Mouse (Mus musculus) forebrain, embryonic 11.5 days (tissue): Measurements from ENCODE around the gene H2-DMa. TPM values are rescaled to one million over a fixed set of nuclear protein-coding genes. Genes with fewer than 3 reads are reported as not detected.

Experiments used
- ATAC-seq: fragments of 200-750 bp; cut with Nextera tagmentation; replicated peaks from 2 replicates; pipeline ENCODE4 v1.8.0; 2017; ENCODE audit warnings: moderate TSS enrichment; ENCODE audit not compliant: low FRiP score
- DNase-seq: peaks from one replicate; pipeline ENCODE4 v3.0.0-alpha.2; 2017; ENCODE audit warnings: low spot score
- H3K27ac ChIP-seq: fragments of 300-500 bp; sonication (generic); 2 replicates; pipeline ENCODE4 v1.5.1; 2014; ENCODE audit warnings: low read depth, low read length
- H3K27me3 ChIP-seq: fragments of 300-500 bp; sonication (generic); 2 replicates; pipeline ENCODE4 v1.6.1; 2014; ENCODE audit warnings: mild to moderate bottlenecking, low read length, mixed read lengths; ENCODE audit not compliant: control insufficient read depth, insufficient read depth
- H3K36me3 ChIP-seq: fragments of 300-500 bp; sonication (generic); 2 replicates; pipeline ENCODE4 v1.6.1; 2014; ENCODE audit warnings: mild to moderate bottlenecking, low read length, moderate library complexity, mixed read lengths; ENCODE audit not compliant: control insufficient read depth, insufficient read depth
- H3K4me1 ChIP-seq: fragments of 300-500 bp; sonication (generic); replicated peaks from 2 replicates; pipeline ENCODE4 v1.6.1; 2014; ENCODE audit warnings: low read length, mixed read lengths; ENCODE audit not compliant: control insufficient read depth, insufficient read depth
- H3K4me2 ChIP-seq: fragments of 300-500 bp; sonication (generic); 2 replicates; pipeline ENCODE4 v1.6.1; 2014; ENCODE audit warnings: low read depth, mild to moderate bottlenecking, low read length, moderate library complexity, mixed read lengths; ENCODE audit not compliant: severe bottlenecking
- H3K4me3 ChIP-seq: fragments of 300-500 bp; sonication (generic); 2 replicates; pipeline ENCODE4 v1.5.1; 2014; ENCODE audit warnings: low read depth, low read length
- H3K9ac ChIP-seq: fragments of 300-500 bp; sonication (generic); 2 replicates; pipeline ENCODE4 v1.6.1; 2014; ENCODE audit warnings: low read length
- H3K9me3 ChIP-seq: fragments of 300-500 bp; sonication (generic); 2 replicates; pipeline ENCODE4 v1.6.1; 2016; ENCODE audit warnings: low read length, mixed read lengths; ENCODE audit not compliant: control insufficient read depth
- WGBS: fragments of 180-500 bp; shearing (Covaris S2); extraction: QIAGEN DNeasy Blood & Tissue Kit; methylation state at CpG from one replicate; pipeline ENCODE4 v1.1.7; 2014; 5-methylcytosine and 5-hydroxymethylcytosine counted together
- polyA plus RNA-seq: library from polyadenylated mRNA; unstranded; fragments of >200 nt; fragmentation: Nextera tagmentation; extraction: Ambion mirVana; gene quantifications from 2 replicates; pipeline ENCODE4 v1.2.1, GENCODE M21; 2014

H2-DMa gene
- polyA plus RNA-seq, 1 experiment from 2014 or later = 8.2 TPM

GRCm38 (mm10) chr17:34179913-34180859 lies 60.8 kb downstream of the H2-DMa start:
- Histone ChIP-seq H3K27me3 (no peaks in the 10 kb centered on the region; the same call in 1 of the 2 replicates), H3K9me3 (peaks cover 4% of the 10 kb centered on the region; the same call in 1 of the 2 replicates), H3K27ac (no peak overlapping the region), H3K4me3 (no peak overlapping the region), H3K36me3 (no peaks in the 10 kb centered on the region), H3K4me2 (no peak overlapping the region), H3K9ac (no peak overlapping the region), H3K4me1 (no peaks in the 10 kb centered on the region)
- DNase-seq (no peak), ATAC-seq (no peak)
- WGBS = 75% methylated on average over 13 of the region's 13 CpGs

GRCm38 (mm10) chr17:34183564-34184219 lies 64.4 kb downstream of the H2-DMa start:
- Histone ChIP-seq H3K27ac (no peak overlapping the region), H3K9me3 (no peaks in the 10 kb centered on the region), H3K4me1 (peaks cover 10% of the 10 kb centered on the region), H3K4me3 (no peak overlapping the region), H3K9ac (no peak overlapping the region), H3K27me3 (peaks cover 31% of the 10 kb centered on the region), H3K36me3 (no peaks in the 10 kb centered on the region), H3K4me2 (no peak overlapping the region)
- DNase-seq (no peak), ATAC-seq (no peak)
- whole genome bisulfite sequencing = 81% methylated on average over 15 of the region's 15 CpGs

- 86% methylated on average over 9 of the region's 9 CpGs for WGBS
- no peak for ATAC-seq
- H3K4me1 ChIP-seq = peaks cover 10% of the 10 kb centered on the region
- DNase-seq = no peak
- H3K4me2 ChIP-seq = no peak overlapping the region
- H3K36me3 ChIP-seq = no peaks in the 10 kb centered on the region
- H3K27me3 ChIP-seq = peaks cover 36% of the 10 kb centered on the region
- no peak overlapping the region for H3K4me3 ChIP-seq
- H3K9me3 ChIP-seq = no peaks in the 10 kb centered on the region
- no peak overlapping the region for H3K9ac ChIP-seq
- H3K27ac ChIP-seq = no peak overlapping the region
Measured at GRCm38 (mm10) chr17:34185526-34185925, 66.2 kb downstream of the H2-DMa start.

GRCm38 (mm10) chr17:34186885-34187260 lies 67.5 kb downstream of the H2-DMa start:
- Histone ChIP-seq H3K4me1 (peaks cover 10% of the 10 kb centered on the region), H3K4me2 (peak overlapping the region; percentile 75), H3K9ac (peak overlapping the region; percentile 55; the same call in 1 of the 2 replicates), H3K4me3 (peak overlapping the region; percentile 41), H3K27me3 (peaks cover 36% of the 10 kb centered on the region), H3K36me3 (no peaks in the 10 kb centered on the region), H3K27ac (no peak overlapping the region), H3K9me3 (no peaks in the 10 kb centered on the region)
- no peak for DNase-seq
- WGBS = 2% methylated on average over 14 of the region's 14 CpGs
- no peak; the same call in none of the 2 replicates for ATAC-seq

GRCm38 (mm10) chr17:34187261-34187916 lies 68.0 kb downstream of the H2-DMa start, which contains the start of the genes Tap1 and Psmb9:
Gene Tap1, plus strand, starts transcription at chr17:34187553.
Gene Psmb9, minus strand, starts transcription at chr17:34187764.
- peaks cover 39% of the 10 kb centered on the region for H3K27me3 ChIP-seq

GRCm38 (mm10) chr17:34188010-34188409 lies 68.7 kb downstream of the H2-DMa start:
- ATAC-seq (peak; percentile 6; the same call in 1 of the 2 replicates), DNase-seq (no peak)
- peak overlapping the region; percentile 75 for H3K4me2 ChIP-seq
- peak overlapping the region; percentile 55 for H3K9ac ChIP-seq
- no peaks in the 10 kb centered on the region for H3K9me3 ChIP-seq
- H3K4me1 ChIP-seq = peaks cover 10% of the 10 kb centered on the region
- H3K27ac ChIP-seq = no peak overlapping the region
- H3K27me3 ChIP-seq = peaks cover 45% of the 10 kb centered on the region
- no peaks in the 10 kb centered on the region for H3K36me3 ChIP-seq
- 5% methylated on average over 20 of the region's 20 CpGs for WGBS
- H3K4me3 ChIP-seq = peak overlapping the region; percentile 41

More at GRCm38 (mm10) chr17:34187261-34187916, 68.0 kb downstream of the H2-DMa start, which contains the start of the genes Tap1 and Psmb9:
- Histone ChIP-seq H3K27ac (no peak within 1 kb of the TSS), H3K4me1 (peaks cover 10% of the 10 kb centered on the region), H3K36me3 (no peaks in the 10 kb centered on the region), H3K4me3 (peak within 1 kb of the TSS; percentile 41), H3K9me3 (no peaks in the 10 kb centered on the region), H3K9ac (peak within 1 kb of the TSS; percentile 55), H3K4me2 (peak within 1 kb of the TSS; percentile 75)
- ATAC-seq (peak; percentile 92), DNase-seq (peak; percentile 97)
- under 1% methylated on average over 46 of the region's 46 CpGs for WGBS

Other genes starting within 250 kb of the H2-DMa start
- not detected in 2 replicates for gene Gm7029, start 245.7 kb upstream of the H2-DMa start, polyA plus RNA-seq
- gene Kifc1, start 228.9 kb upstream of the H2-DMa start, polyA plus RNA-seq = 16.0 and 20.4 TPM in 2 replicates
- 0.24 TPM in 1 of 2 replicates, not detected in the other for gene Platr17, start 214.4 kb upstream of the H2-DMa start, polyA plus RNA-seq
- 68.2 and 73.8 TPM in 2 replicates for gene Daxx, start 210.1 kb upstream of the H2-DMa start, polyA plus RNA-seq
- 13.9 and 15.5 TPM in 2 replicates for gene Tapbp, start 203.6 kb upstream of the H2-DMa start, polyA plus RNA-seq
- gene Zbtb22, start 203.6 kb upstream of the H2-DMa start, polyA plus RNA-seq = 13.0 and 14.9 TPM in 2 replicates
- 48.0 and 51.5 TPM in 2 replicates for gene Rgl2, start 190.0 kb upstream of the H2-DMa start, polyA plus RNA-seq
- 202 and 214 TPM in 2 replicates for gene Pfdn6, start 179.2 kb upstream of the H2-DMa start, polyA plus RNA-seq
- gene Wdr46, start 178.9 kb upstream of the H2-DMa start, polyA plus RNA-seq = 42.6 and 47.2 TPM in 2 replicates
- 4.0 and 4.3 TPM in 2 replicates for gene B3galt4, start 168.1 kb upstream of the H2-DMa start, polyA plus RNA-seq
- 44.0 and 46.8 TPM in 2 replicates for gene Vps52, start 163.7 kb upstream of the H2-DMa start, polyA plus RNA-seq
- 1,265 and 1,326 TPM in 2 replicates for gene Rps18, start 163.5 kb upstream of the H2-DMa start, polyA plus RNA-seq
- gene H2-K1, start 119.2 kb upstream of the H2-DMa start, polyA plus RNA-seq = 35.7 and 40.1 TPM in 2 replicates
- 7.5 and 8.3 TPM in 2 replicates for gene Ring1, start 94.9 kb upstream of the H2-DMa start, polyA plus RNA-seq
- 81.7 and 101 TPM in 2 replicates for gene H2-Ke6, start 91.5 kb upstream of the H2-DMa start, polyA plus RNA-seq
- 99.6 and 104 TPM in 2 replicates for gene Slc39a7, start 87.9 kb upstream of the H2-DMa start, polyA plus RNA-seq
- gene Rxrb, start 87.7 kb upstream of the H2-DMa start, polyA plus RNA-seq = 32.8 and 40.3 TPM in 2 replicates
- 1.3 and 1.7 TPM in 2 replicates for gene Col11a2, start 80.1 kb upstream of the H2-DMa start, polyA plus RNA-seq
- 0.17 and 0.25 TPM in 2 replicates for gene H2-Oa, start 27.2 kb upstream of the H2-DMa start, polyA plus RNA-seq
- 152 and 163 TPM in 2 replicates for gene Brd2, start 3.1 kb downstream of the H2-DMa start, polyA plus RNA-seq
- gene H2-DMb2, start 23.8 kb downstream of the H2-DMa start, polyA plus RNA-seq = 0.15 TPM in 1 of 2 replicates, not detected in the other
- gene H2-DMb1, start 33.5 kb downstream of the H2-DMa start, polyA plus RNA-seq = 0.15 and 0.87 TPM in 2 replicates
- gene Tap1, start 68.0 kb downstream of the H2-DMa start, polyA plus RNA-seq = 1.6 and 1.7 TPM in 2 replicates
- gene Psmb9, start 68.2 kb downstream of the H2-DMa start, polyA plus RNA-seq = 0.99 and 1.6 TPM in 2 replicates
- gene Psmb8, start 78.2 kb downstream of the H2-DMa start, polyA plus RNA-seq = 1.5 and 1.6 TPM in 2 replicates
- 0.11 and 0.41 TPM in 2 replicates for gene Tap2, start 84.0 kb downstream of the H2-DMa start, polyA plus RNA-seq
- gene H2-Ob, start 119.4 kb downstream of the H2-DMa start, polyA plus RNA-seq = not detected in 2 replicates
- 3.0 and 3.6 TPM in 2 replicates for gene H2-Ab1, start 138.1 kb downstream of the H2-DMa start, polyA plus RNA-seq
- not detected in 2 replicates for gene H2-Aa, start 168.3 kb downstream of the H2-DMa start, polyA plus RNA-seq
- 0.92 and 0.99 TPM in 2 replicates for gene H2-Eb1, start 186.3 kb downstream of the H2-DMa start, polyA plus RNA-seq
- not detected in 2 replicates for gene H2-Eb2, start 206.1 kb downstream of the H2-DMa start, polyA plus RNA-seq
- not detected in 2 replicates for gene Btnl2, start 235.3 kb downstream of the H2-DMa start, polyA plus RNA-seq